Mouse (Mus musculus): Measurements from ENCODE around the gene Ankrd33. TPM values are rescaled to one million over a fixed set of nuclear protein-coding genes. Genes with fewer than 3 reads are reported as not detected.

Ankrd33 gene
- polyA plus RNA-seq, 1 experiment from 2014 or later, result not detected

DNA sequence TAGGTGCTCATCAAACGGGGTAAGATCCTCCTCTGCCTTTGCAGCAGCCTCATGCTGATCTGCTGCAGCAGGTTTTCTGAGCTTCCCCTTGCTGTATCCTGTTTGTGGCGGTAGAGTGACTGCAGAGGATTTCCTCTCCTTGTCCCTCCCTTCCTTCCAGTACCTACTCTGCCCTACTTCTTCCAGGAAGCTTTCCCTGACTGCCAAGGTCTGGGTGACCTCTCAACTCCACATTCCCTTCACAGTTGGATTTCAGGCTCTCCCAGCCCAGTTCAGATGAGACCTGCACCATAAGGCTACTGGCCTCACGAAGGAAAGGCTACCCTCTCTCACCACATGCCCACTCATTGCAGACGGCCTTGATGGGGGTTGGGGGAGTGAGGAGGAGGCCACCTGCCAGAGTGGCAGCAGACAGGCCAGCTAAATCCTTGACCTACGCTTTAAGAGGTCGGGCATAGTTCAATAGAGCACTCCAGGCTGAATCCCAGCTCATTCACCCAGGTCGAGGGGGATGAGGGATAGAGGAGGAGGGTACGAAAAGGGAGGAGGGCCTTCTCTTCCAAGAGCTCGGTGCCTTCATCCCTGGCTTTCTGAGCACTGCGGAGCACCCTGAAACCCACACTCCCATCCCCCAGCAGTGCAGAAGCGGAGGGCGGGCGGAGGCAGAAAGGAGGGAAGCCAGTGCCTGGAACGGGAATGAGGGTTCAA is 23.3 kb upstream of the Ankrd33 start:
- ATAC-seq (ENCODE audit: low read depth), result peak; percentile 12; the same call in 1 of the 2 replicates
- peaks cover 10% of the 10 kb centered on the region; the same call in 1 of the 2 replicates for H3K4me1 ChIP-seq (ENCODE audit: control insufficient read depth, insufficient read depth, low read length)
- H3K9ac ChIP-seq (ENCODE audit: low read depth, low read length), result 0 out of 2 replicates have a peak overlapping the region, but pooled peaks have one; percentile 38
- DNase-seq (ENCODE audit: low spot score), result no peak
- H3K9me3 ChIP-seq (ENCODE audit: control insufficient read depth, low read length), result no peaks in the 10 kb centered on the region
- no peak overlapping the region for H3K4me3 ChIP-seq (ENCODE audit: low read depth, low read length)
- H3K27ac ChIP-seq (replicated peaks; ENCODE audit: low read depth, low read length), result peak overlapping the region; percentile 52
- H3K36me3 ChIP-seq (ENCODE audit: control insufficient read depth, insufficient read depth, low read length), result no peaks in the 10 kb centered on the region
- WGBS, result 36% methylated on average over 14 of the region's 14 CpGs
- H3K4me2 ChIP-seq (ENCODE audit: low read depth, low read length), result peak overlapping the region; percentile 14; the same call in 1 of the 2 replicates
- H3K27me3 ChIP-seq (replicated peaks; ENCODE audit: control insufficient read depth, insufficient read depth, low read length), result no peaks in the 10 kb centered on the region

DNA sequence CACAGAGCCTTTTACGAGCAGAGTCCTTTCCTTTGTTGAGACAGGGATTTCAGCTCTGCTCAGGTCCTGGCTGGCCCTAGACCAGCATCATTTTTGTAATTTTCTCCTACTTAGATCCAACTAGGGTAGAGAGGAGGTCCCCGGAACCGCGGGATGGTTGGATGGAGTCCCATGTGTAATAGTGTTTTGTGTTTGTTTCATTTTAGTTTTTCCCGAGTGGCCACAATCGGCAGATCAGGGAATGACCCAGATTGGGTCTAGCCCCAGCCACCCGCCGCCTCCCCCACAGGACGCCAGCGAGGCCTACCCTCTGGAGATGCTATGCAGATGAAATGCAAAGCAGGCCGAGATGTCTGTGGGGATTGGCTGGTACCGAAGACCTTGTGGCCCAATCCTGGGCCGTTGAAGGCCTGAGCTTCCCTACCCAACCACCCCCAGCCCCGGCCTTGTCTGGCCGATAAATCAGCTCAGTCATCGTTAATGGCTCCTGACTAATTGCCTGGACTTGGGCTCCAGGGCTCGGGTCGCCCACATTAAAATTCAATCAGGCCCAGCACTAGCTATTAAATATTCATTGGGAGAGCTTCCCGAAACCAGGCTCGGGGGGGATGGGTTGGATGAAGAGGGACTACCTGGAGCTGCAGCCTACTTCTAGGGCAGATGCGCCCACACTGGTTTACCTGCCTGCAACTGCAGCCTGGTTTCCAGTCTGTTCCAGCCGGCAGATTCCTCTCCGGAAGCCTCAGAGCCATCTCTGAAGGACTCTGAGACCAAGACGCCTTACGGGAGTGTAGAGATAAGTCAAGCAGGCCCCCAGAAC is 22.5 kb upstream of the Ankrd33 start:
- no peak overlapping the region for H3K4me3 ChIP-seq (ENCODE audit: low read depth, low read length)
- peak overlapping the region; percentile 14 for H3K4me2 ChIP-seq (ENCODE audit: low read depth, low read length)
- H3K36me3 ChIP-seq (ENCODE audit: control insufficient read depth, insufficient read depth, low read length), result no peaks in the 10 kb centered on the region
- DNase-seq (ENCODE audit: low spot score) (peak; percentile 83), ATAC-seq (ENCODE audit: low read depth) (peak; percentile 83)
- H3K4me1 ChIP-seq (ENCODE audit: control insufficient read depth, insufficient read depth, low read length), result peaks cover 15% of the 10 kb centered on the region
- H3K27me3 ChIP-seq (replicated peaks; ENCODE audit: control insufficient read depth, insufficient read depth, low read length), result no peaks in the 10 kb centered on the region
- 0 out of 2 replicates have a peak overlapping the region, but pooled peaks have one; percentile 38 for H3K9ac ChIP-seq (ENCODE audit: low read depth, low read length)
- WGBS, result 22% methylated on average over 25 of the region's 25 CpGs
- H3K27ac ChIP-seq (replicated peaks; ENCODE audit: low read depth, low read length), result peak overlapping the region; percentile 52
- H3K9me3 ChIP-seq (ENCODE audit: control insufficient read depth, low read length), result no peaks in the 10 kb centered on the region

DNA sequence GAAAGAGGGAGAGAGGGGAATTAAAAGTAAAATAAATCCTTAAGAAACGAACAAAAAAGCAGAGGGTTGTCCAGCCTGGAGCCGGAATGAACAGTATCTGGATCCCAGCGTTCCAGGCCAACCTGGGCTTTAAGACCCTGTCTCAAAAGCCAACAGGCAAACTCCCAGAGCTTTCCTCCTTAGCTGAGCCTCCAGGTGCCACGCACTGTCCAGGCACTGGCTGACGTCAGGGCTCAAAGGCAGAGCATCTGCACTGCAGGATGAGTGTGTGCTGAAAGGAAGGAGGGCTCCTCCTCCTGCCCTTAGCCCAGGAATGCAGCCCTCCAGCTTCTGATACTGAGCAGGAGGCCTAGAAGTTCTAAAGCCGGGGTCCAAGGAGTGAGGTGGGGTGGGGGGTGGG is 21.6 kb upstream of the Ankrd33 start:
- Histone ChIP-seq H3K36me3 (ENCODE audit: control insufficient read depth, insufficient read depth, low read length) (no peaks in the 10 kb centered on the region), H3K9ac (ENCODE audit: low read depth, low read length) (no peak overlapping the region), H3K4me1 (ENCODE audit: control insufficient read depth, insufficient read depth, low read length) (peaks cover 22% of the 10 kb centered on the region), H3K27ac (replicated peaks; ENCODE audit: low read depth, low read length) (0 out of 2 replicates have a peak overlapping the region, but pooled peaks have one; percentile 15), H3K4me2 (ENCODE audit: low read depth, low read length) (no peak overlapping the region), H3K9me3 (ENCODE audit: control insufficient read depth, low read length) (no peaks in the 10 kb centered on the region), H3K27me3 (replicated peaks; ENCODE audit: control insufficient read depth, insufficient read depth, low read length) (no peaks in the 10 kb centered on the region), H3K4me3 (ENCODE audit: low read depth, low read length) (no peak overlapping the region)
- 32% methylated on average over 6 of the region's 6 CpGs for WGBS
- ATAC-seq (ENCODE audit: low read depth), result no peak
- DNase-seq (ENCODE audit: low spot score), result no peak

DNA sequence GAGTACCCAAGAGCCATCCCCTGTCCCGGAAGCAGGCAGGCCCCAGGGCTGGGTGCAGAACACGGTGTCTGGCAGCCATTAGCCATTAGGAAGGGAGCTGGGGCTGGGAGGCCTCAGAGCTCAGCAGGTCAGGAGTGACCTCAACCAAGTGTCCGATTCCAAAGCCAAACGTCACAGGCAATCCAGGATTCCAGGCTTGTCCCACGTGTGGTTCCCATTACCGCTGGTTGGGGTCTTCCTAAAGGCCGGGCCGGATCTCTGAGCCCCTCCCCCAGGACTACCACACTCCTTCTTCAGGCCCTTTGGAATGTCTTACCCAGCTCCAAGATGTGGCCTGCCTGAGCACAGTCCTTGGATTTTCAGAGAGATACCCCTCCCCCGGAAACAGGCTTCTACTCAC is 20.6 kb upstream of the Ankrd33 start:
- Histone ChIP-seq H3K9me3 (ENCODE audit: control insufficient read depth, low read length) (no peaks in the 10 kb centered on the region), H3K4me1 (ENCODE audit: control insufficient read depth, insufficient read depth, low read length) (peaks cover 22% of the 10 kb centered on the region), H3K27ac (replicated peaks; ENCODE audit: low read depth, low read length) (no peak overlapping the region), H3K36me3 (ENCODE audit: control insufficient read depth, insufficient read depth, low read length) (no peaks in the 10 kb centered on the region), H3K27me3 (replicated peaks; ENCODE audit: control insufficient read depth, insufficient read depth, low read length) (no peaks in the 10 kb centered on the region), H3K9ac (ENCODE audit: low read depth, low read length) (no peak overlapping the region), H3K4me3 (ENCODE audit: low read depth, low read length) (no peak overlapping the region), H3K4me2 (ENCODE audit: low read depth, low read length) (no peak overlapping the region)
- WGBS, result 13% methylated on average over 9 of the region's 9 CpGs
- no peak for DNase-seq (ENCODE audit: low spot score)
- ATAC-seq (ENCODE audit: low read depth), result no peak

DNA sequence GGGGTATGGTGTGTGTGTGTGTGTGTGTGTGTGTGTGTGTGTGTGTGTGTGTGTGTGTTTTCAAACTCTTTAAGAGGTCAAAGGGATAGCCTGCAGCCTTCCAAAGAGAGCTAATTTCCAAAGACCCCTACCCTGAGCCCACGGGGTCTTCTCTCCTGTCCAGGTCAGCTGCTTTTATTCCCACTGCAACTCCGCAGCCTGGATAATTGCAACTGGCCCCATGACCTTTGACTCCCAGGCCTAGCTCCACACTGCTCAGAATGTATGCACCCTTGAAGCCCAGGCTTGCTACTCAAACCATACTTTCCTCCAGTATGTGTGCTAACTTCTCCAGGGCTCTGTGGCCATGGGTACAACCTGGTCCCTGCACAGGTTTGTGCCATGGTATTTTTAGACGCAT is 20.2 kb upstream of the Ankrd33 start:
- ATAC-seq (ENCODE audit: low read depth) (no peak), DNase-seq (ENCODE audit: low spot score) (no peak)
- Histone ChIP-seq H3K9me3 (ENCODE audit: control insufficient read depth, low read length) (no peaks in the 10 kb centered on the region), H3K4me2 (ENCODE audit: low read depth, low read length) (no peak overlapping the region), H3K27ac (replicated peaks; ENCODE audit: low read depth, low read length) (no peak overlapping the region), H3K9ac (ENCODE audit: low read depth, low read length) (no peak overlapping the region), H3K4me1 (ENCODE audit: control insufficient read depth, insufficient read depth, low read length) (peaks cover 22% of the 10 kb centered on the region), H3K36me3 (ENCODE audit: control insufficient read depth, insufficient read depth, low read length) (no peaks in the 10 kb centered on the region), H3K27me3 (replicated peaks; ENCODE audit: control insufficient read depth, insufficient read depth, low read length) (no peaks in the 10 kb centered on the region), H3K4me3 (ENCODE audit: low read depth, low read length) (no peak overlapping the region)
- WGBS, result 29% methylated on average over 3 of the region's 3 CpGs

DNA sequence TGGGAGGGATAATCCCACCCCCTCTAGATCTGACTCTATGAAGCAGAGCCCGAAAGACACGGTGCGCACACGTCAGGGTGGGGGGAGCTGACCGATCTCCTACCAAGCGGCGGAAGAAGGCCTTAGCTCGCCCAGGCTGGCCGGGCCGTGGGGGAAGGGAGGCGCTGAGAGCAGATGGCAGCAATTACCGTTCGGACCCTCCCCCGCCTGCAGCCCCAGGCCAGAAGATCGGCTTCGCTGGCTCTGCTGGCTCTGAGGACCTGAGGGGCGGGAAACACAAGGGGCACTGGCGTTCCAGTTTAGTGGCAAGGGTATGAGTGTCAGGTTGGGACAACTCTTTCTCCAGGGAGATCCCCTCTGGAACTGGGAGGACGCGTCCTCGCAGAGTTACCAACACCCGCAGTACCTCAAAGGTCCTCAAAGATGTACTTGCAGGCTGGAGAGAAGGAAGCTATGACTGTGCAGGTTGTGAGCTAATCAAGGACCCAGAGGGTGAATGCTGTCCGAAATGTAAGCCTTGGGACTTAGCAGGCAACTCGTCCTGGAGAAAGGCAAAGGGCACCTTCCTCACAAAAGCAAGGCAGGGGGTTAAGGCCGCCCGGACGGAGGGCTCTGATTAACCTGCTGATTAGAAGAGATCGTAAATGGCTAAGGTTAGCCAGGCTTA is 17.4 kb upstream of the Ankrd33 start:
- ATAC-seq (ENCODE audit: low read depth), result peak; percentile 69
- peak; percentile 75 for DNase-seq (ENCODE audit: low spot score)
- no peaks in the 10 kb centered on the region for H3K27me3 ChIP-seq (replicated peaks; ENCODE audit: control insufficient read depth, insufficient read depth, low read length)
- WGBS, result 7% methylated on average over 28 of the region's 28 CpGs
- H3K4me3 ChIP-seq (ENCODE audit: low read depth, low read length), result 0 out of 2 replicates have a peak overlapping the region, but pooled peaks have one; percentile 1
- no peaks in the 10 kb centered on the region for H3K9me3 ChIP-seq (ENCODE audit: control insufficient read depth, low read length)
- H3K36me3 ChIP-seq (ENCODE audit: control insufficient read depth, insufficient read depth, low read length), result no peaks in the 10 kb centered on the region
- H3K4me2 ChIP-seq (ENCODE audit: low read depth, low read length), result peak overlapping the region; percentile 54
- H3K27ac ChIP-seq (replicated peaks; ENCODE audit: low read depth, low read length), result peak overlapping the region; percentile 8; the same call in 1 of the 2 replicates
- peak overlapping the region; percentile 28 for H3K9ac ChIP-seq (ENCODE audit: low read depth, low read length)
- peaks cover 13% of the 10 kb centered on the region for H3K4me1 ChIP-seq (ENCODE audit: control insufficient read depth, insufficient read depth, low read length)

DNA sequence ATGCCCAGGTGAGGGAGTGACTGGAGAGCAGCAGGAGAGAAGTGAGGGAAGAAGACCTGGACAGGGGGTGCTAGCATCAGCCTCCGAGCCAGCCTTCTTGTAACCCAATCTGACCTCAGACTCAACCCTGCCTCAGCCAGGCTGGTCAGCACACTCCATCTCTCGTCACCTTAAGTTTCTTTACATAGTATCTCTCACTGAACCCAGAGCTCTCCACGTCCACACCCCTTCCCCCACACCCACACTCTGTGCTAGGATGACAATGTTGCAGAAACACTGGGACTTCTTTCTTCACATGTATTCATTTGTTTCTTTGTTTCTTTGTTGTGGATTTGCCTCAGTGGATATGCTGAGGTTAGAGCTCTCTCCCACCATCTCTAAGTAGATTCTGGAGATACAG is 14.6 kb upstream of the Ankrd33 start:
- Histone ChIP-seq H3K27ac (replicated peaks; ENCODE audit: low read depth, low read length) (no peak overlapping the region), H3K27me3 (replicated peaks; ENCODE audit: control insufficient read depth, insufficient read depth, low read length) (no peaks in the 10 kb centered on the region), H3K9ac (ENCODE audit: low read depth, low read length) (no peak overlapping the region), H3K4me3 (ENCODE audit: low read depth, low read length) (no peak overlapping the region), H3K9me3 (ENCODE audit: control insufficient read depth, low read length) (no peaks in the 10 kb centered on the region), H3K4me1 (ENCODE audit: control insufficient read depth, insufficient read depth, low read length) (peaks cover 12% of the 10 kb centered on the region), H3K36me3 (ENCODE audit: control insufficient read depth, insufficient read depth, low read length) (no peaks in the 10 kb centered on the region), H3K4me2 (ENCODE audit: low read depth, low read length) (no peak overlapping the region)
- WGBS, result 72% methylated on average over 3 of the region's 3 CpGs
- DNase-seq (ENCODE audit: low spot score) (no peak), ATAC-seq (ENCODE audit: low read depth) (no peak)

DNA sequence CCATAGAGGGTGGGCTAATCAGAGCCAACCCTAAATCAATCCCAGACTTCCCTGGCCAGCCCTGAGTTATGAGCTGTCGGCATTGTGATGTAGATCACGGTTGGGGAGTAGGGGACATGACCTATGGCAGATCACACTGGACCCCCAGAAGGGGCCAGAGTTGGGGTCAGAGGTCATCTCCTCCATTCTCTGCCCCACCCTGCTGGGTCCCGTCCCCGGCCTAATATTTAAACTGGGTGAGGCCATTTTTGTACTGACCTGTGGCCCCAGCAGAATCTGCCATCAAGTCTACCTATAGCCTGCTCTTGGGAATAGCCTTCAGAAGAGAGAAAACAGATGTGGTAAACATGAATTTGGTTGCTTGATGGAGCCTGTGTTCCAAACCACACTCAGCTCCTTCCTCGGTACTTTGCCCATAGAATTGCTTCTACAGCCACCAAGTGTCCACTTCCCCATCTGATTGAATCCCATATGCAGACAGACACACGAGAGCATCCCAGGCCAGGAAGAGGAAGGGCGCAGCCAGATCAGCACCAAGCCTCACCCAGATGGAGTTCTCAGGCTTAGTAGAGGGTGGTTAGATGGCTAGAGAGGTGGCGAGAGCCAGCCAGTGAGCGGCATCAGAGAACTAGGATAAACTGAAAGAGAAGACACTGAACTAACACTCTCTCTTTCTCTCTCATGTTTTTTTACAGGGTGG is 11.8 kb upstream of the Ankrd33 start:
- Histone ChIP-seq H3K36me3 (ENCODE audit: control insufficient read depth, insufficient read depth, low read length) (no peaks in the 10 kb centered on the region), H3K9me3 (ENCODE audit: control insufficient read depth, low read length) (no peaks in the 10 kb centered on the region), H3K27ac (replicated peaks; ENCODE audit: low read depth, low read length) (no peak overlapping the region), H3K27me3 (replicated peaks; ENCODE audit: control insufficient read depth, insufficient read depth, low read length) (no peaks in the 10 kb centered on the region), H3K4me2 (ENCODE audit: low read depth, low read length) (no peak overlapping the region), H3K4me3 (ENCODE audit: low read depth, low read length) (no peak overlapping the region), H3K4me1 (ENCODE audit: control insufficient read depth, insufficient read depth, low read length) (0 out of 2 replicates have a peak, but pooled peaks cover under 1% of the 10 kb centered on the region), H3K9ac (ENCODE audit: low read depth, low read length) (no peak overlapping the region)
- DNase-seq (ENCODE audit: low spot score) (no peak), ATAC-seq (ENCODE audit: low read depth) (no peak)
- WGBS, result 66% methylated on average over 9 of the region's 9 CpGs
